Mouse (Mus musculus) brain, embryonic 14.5 days (tissue): ENCODE results near the gene Cux1.

ENCODE experiments used
- CTCF ChIP-seq: fragments of 200-500 bp; IDR thresholded peaks from 2 replicates; pipeline ENCODE4 v1.5.1; 2012; ENCODE audit warnings: inconsistent platforms, mild to moderate bottlenecking, moderate library complexity, borderline replicate concordance; ENCODE audit not compliant: insufficient read depth, insufficient read length; ENCODE audit errors: extremely low read depth
- POLR2A ChIP-seq: fragments of 200-500 bp; IDR thresholded peaks from 2 replicates; pipeline ENCODE4 v1.6.1; 2012; ENCODE audit warnings: mild to moderate bottlenecking, inconsistent platforms, borderline replicate concordance; ENCODE audit not compliant: poor library complexity, insufficient read depth, insufficient read length, severe bottlenecking; ENCODE audit errors: extremely low read depth

DNA sequence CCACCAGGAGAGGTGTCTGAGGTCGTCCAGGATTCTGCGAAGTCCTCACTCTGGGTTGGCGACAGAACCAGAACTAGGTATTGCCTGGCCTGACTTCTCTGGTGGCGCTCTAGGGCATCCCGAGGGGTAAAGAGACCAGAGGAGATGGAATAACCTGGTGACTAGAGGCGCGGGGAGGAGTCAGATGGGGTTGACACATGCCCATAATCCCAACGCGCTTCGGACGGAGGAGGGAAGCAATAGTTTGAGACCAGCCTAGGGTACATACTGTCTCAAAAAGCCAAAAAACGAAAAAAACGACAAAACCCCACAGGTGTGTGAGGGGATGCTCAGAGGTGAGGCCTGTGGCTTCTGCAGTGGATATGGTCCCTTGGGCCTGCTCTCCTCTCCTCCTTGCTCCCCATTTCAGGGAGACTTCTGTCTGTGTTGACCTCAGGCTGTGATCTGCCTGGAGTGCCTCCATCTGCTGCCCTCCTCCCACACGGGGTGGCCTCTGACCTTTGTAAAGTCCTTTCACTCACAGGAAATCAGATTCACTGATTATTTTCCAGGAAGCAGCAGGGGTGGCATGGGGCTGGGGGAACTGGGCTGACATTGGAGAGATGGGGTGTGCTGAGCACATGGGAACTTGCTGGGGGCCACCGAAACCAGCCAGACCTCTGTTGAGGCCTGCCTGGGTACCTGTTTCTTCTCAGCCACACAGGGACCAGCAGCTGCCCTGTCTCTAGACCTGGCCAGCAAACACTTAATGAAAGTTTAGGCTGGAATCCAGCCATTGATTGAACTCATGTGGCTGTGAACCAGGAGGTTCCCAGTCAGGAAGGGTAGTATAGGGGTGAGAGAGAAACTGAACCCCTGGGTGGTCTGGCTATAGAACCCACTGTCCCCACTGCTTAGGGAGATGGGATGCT, 321.5 kb downstream of the Cux1 start:
- no peak for TF ChIP-seq CTCF
- no peak for TF ChIP-seq POLR2A
